Mouse (Mus musculus): Measurements from ENCODE around the gene Brap.
"Not testable (repeated sequence)": the region's sequence is repeated elsewhere in the genome, so short reads cannot be mapped to it uniquely, and the experiment has no call there.

Gene Brap

DNA sequence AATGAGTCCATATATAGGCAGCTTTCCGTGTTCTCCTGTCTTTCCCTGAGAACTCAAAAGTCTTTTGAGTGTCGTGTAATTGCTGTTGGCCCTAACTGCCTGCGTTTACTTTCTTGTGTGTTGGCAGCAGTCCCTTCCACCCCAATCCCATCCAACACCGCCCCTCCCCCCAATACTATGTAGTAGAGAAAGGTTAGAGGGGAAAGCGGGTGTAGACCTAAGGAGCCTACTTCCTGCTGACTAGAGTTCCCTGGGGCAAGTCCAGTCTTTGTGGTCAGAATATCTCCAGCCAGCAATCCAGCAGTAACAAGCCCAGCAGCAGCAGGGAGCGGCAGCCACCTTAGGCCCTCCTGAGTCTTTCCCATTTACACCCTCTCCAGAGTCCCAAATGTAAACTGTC is 8.0 kb downstream of the Brap start:
- CTCF ChIA-PET, result no interaction called here

DNA sequence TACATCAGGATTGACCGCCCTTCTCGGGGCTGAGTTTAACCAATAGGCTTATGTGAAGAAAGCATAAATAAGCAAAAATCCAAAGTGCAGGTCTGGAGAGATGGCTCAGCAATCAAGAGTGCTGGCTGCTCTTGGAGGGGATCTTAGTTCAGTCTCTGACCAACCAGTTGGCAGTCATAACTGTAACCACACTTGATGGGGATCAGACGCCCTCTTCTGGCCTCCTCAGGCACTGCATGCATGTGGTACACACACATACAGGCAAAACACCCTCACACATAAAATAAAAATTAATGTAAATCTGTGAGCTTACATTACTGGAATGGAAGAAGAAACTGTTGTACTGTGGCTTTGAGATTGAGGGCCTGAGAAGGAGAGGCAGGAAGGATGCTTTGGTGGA is 10.0 kb downstream of the Brap start:
- CTCF ChIA-PET, result interaction anchor here (0.7 kb wide), 1 partner anchor 762 kb away, joined by 3 read pairs; no protein-coding TSS in a partner anchor

DNA sequence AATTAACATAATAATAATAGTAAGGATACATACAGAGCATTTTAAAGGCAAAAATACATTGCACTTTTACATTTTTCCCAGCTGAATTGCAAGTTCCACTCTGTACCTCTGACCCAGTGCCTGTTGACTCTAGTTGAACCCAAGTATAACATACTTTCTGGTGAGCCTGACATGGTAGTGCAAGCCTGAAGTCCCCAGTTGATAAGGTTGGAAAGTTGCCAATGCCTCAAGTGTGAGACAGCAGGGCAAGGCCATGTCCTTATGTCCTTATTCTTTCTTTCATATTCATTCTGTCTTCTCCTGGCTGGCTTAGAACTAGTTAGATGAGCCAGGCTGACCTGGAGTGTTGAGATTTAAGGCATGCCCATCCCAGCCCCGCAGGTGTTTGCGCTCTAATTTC is 21.9 kb downstream of the Brap start:
- CTCF ChIA-PET, result no interaction called here

DNA sequence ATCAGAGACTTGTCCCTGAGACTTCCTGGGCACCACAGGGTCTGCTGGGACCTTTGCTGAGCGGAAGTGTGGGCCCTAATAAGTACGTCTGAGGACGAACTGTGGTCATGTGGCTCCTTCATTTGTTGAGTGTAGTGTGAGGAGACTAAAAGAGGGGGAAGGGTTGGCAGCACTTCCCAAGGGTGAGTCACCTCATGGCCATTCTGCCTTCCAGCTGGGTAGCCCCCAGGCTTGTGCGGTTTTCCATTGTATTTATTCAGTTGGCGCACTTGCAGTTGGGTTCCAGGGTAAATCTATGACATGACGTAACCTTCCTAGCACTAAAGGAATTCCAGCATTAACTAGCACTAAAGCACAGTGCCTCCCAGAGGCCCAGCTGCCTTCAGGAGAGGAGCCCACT is 25.1 kb downstream of the Brap start:
- CTCF ChIA-PET, result no interaction called here

DNA sequence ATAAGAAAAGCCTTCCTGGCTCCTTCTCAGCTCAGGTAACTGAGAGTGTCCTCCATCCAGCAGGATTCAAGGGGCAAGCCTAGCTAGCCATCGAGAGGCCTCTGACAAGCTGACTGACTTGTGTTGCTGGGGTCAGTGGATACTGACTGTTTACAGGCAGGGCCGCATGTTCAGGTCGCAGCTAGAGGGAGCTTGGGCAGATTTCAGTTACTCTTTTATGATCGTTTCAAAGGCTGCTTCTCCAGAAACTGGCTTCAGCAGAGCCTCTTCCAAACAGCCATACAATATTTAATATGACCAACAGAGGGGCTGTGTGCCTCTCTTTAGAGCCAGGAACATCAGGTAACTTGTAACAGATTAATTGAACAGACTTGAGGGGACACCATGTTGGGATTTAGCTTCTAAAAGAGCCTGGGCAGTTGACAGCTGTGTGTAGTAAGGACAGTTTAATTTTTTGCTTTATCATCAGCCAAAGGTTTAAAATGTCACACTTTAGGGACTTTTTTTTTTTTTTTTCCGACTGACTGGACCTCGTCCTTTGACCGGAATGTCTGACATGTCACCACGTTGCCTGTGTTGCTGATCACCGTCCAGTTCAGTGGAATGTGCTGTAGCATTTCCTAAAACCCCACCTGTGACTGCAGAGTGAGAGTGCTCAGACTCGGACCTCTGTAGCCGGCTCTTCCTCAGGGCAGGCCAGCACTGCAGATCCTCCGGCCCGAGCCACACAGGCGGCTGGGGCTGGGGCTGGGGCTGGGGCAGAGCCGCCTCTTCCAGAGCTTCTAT is 25.9 kb downstream of the Brap start:
- CTCF ChIA-PET, result no interaction called here

DNA sequence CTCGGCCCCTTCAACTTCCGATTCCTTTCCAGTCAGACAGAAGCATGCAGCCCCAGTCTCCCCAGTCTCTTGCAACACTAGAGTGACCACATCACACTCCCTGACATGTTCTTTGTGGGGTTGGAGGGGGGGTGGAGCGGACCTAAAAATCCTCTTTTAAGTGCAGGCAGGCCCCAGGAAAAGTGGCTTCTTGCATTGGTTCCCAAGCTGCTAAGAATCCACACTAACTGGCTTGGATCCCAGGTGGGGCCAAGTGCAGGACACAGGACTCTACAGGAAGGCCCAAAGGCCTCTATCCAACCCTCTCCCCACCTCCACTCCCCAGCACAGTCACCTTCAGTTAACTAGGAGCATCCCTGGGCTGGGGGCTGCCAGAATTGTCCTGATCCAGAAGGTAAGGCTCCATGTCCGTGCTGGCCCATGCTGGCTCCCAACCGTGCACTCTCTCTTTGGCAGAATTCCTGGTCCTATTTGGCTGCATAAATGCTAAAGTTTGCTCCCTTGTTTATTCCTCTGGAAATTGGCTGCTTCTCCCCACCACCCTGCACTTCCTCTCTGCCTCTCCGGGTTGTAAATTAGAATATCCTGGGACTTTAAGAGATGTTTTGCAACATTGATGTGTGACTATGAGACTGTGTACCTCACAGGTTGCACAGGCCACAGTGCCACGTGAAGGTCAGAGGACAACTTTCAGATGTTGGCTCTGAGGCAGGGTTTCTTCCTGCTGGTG is 30.3 kb downstream of the Brap start:
- CTCF ChIA-PET, result no interaction called here

DNA sequence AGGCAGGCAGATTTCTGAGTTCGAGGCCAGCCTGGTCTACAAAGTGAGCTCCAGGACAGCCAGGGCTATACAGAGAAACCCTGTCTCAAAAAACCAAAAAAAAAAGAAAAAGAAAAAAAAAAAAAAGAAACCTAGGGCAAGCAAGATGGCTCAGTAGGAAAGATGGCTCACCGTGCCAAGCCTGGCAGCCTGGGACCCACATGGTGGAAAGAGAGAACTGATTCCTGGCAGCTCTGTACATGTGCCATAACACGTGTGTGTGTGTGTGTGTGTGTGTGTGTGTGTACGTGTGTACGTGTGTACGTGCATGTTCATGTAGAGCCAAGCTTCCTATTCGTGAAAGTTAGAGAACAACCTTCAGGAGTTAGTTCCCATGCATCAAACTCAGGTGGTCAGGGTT is 31.1 kb downstream of the Brap start:
- CTCF ChIA-PET, result not testable (repeated sequence)

DNA sequence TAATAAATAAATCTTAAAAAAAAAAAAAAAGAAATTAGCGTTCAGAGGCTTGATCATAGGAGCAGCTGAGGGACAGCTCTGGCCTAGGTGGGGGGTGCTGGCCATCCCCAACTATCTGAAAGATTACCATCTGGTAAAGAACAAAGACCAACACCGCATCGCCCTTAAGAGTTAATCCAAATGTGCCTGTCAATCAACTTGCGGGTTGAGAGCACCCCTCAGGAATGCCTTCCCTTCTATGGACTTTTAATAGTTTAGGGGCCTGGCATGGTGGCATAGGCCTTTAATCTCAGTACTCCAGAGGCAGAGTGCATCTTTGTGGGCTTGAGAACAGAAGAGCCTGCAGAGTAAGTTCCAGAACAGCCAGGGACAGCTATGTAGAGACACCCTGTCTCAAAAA is 32.5 kb downstream of the Brap start:
- CTCF ChIA-PET, result no interaction called here

DNA sequence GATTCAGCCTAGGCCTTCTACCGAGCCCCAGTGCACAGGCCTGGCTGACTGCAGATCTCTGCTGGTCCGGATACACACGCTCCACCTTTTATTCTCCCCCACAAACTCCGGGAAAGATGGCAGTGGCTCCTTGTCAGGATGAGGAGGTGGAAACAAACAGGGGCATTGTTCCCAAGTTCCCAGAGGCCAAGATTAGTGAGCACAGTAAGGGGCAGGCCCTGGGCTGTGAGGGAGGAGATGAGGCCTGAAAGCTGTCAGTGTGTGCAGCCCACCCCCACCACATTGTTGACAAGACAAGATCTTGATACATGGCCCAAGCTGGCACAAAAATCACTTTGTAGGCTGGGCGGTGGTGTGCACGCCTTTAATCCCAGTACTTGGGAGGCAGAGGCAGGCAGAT is 36.4 kb downstream of the Brap start:
- CTCF ChIA-PET, result no interaction called here

DNA sequence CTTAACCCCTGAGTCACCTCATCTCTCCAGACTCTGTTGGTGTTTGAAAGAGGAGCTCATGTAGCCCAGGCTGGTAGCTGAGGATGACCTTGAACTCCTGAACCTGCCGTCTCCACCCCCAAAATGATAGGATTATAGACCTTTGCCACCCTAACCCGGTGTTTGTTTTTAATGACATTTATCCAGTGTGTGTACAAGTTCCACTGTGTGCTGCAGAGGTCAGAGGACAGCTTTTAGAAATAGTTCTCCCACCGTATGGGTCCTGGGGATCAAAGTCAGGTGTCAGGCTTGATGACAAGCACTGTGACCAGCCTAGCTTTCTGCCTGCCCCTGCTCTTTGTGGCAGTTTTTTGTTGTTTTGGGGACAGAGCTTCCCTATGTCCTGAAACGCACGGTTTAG is 39.5 kb downstream of the Brap start:
- CTCF ChIA-PET, result no interaction called here

DNA sequence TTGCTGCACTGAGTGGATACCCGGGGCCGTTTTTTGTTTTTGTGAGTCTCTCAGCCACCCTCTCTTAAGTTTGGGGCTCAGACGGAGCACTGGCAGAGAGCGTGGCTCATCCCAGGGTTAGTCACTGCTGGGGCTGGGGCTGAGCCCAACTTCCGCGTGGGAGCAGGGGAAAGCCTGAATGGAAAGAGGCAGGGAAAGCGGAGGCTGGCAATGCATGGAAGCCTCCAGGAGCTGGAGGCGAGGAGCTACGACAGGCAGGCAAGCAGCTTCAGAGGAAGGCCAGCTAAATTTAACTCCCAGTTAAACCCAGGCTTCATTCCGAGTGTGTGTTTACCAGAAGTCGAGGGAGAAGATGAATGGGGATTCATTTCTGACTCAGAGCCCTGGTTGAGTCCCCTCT is 40.1 kb downstream of the Brap start:
- CTCF ChIA-PET, result interaction anchor here (0.7 kb wide), 1 partner anchor 192 kb away, joined by 3 read pairs; no protein-coding TSS in a partner anchor

DNA sequence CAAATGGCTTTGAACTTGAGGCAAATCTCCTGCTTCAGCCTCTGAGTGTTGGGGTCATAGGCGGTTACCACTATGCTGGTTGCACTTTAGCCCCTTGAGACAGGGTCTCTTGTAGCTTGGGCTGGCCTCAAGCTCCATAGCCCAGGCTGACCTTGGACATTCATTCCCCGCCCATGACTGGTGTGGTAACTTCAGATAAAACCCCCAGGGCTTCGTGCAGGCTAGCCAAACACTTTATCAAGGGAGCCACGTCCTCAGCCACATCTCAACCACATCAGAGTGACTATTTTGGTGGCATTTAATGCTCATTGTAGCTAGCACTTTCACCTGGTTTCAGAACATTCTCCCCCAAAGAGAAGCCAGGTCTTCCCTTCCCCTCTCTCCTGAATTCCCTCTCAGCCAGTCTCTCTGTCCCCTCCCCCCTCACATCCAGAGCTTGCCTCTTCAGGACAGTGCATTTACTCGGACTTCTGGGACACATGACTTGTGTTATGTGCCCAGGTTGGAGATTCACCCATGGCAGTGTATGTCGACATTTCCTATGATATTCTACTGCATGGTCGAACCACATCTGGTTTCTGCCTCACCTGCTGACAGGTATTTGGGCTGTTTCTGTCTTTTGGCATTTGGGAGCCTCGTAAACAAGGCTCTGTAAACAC is 40.9 kb downstream of the Brap start:
- CTCF ChIA-PET, result interaction anchor here (0.6 to 0.7 kb wide), 2 partner anchors 38 to 193 kb away, joined by 3 to 8 read pairs; no protein-coding TSS in a partner anchor

DNA sequence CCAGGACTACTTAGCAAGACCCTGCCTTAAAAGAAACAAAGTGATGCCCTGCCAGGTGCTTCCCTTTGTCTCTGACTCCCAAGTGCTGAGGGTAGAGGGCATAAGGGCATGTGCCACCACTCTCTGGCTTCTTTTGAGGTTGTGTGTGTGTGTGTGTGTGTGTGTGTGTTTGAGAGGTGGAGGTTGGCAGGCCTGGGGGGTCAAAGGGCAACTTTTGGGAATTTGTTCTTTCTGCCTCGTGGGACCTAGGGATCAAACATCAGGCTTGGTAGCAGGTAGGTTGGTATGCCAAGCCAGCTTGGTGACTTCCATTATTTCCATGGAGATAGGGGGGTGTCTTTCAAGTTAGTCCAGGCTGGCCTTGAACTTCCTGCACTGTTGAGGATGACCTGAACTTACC is 43.0 kb downstream of the Brap start:
- CTCF ChIA-PET, result no interaction called here

DNA sequence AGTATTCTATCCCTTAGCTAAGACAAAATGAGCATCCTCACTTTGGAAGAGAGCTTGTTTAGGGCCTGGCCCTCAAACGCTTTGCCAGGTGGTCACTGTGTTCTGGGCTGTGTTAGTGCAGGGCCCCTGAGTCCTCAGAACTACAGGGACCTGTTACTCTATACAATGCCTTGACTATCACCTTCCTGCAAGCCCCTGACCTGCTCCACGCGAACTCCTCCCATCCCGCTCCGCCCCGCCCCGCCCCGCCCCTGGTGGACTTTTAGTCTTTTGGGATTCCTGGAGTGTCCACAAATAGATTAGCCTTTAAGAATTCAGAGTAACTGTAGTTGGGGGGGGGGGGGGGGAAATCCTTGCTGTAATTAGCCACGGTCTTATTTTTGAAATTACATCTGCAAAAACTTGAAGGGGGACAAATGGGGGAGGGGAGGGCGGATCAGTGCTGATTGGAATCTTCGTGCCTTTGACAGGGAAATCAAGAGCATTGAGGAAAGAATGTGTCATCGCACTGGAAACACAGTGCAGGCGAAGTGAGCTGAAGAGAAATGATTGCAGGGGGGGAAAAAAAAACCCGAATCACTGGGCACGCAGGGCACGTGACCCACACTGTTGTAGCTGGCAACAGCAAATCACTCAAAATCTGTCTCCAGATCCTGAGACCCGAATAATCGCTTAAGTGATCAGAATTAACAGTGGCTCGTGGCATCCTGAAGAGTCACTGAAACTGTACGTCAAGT is 44.3 kb downstream of the Brap start:
- CTCF ChIA-PET, result no interaction called here

DNA sequence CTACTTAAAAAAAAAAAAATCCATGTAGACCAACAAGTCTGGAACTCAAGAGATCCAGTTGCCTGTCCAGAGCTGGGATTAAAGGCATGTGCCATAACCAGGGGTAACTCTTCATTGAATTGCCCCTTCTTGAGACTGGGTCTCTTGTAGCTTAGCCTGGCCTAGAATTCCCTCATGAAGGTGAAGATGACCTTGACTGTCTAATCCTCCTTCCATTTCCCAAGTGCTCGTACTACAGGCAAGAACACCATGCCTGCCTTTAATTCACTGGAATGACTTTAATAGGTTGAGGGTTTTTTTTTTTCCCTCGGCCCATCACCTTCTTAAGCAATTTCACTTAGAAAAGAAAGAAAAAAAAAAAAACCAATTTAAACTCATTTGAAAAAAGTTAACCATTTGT is 50.0 kb downstream of the Brap start:
- CTCF ChIA-PET, result interaction anchor here (0.6 to 0.9 kb wide), 2 partner anchors 36 to 134 kb away, joined by 3 to 8 read pairs; no protein-coding TSS in a partner anchor

DNA sequence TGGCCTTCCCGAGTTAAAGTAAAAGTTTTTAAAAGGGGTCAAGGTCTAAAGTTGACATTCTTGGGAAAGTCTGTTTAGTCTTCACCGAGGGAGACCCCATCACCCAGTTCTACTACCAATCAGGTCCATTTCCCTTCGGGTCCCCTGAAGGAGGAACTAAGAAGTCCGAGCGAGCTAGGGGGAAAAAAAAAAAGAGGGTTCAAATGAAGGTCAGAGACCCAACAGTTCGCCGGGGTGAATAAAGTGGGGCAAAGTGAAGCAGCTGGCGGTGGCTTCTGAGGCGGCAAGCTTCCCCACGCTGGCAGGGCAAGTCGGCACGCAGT is 50.4 kb downstream of the Brap start:
- CTCF ChIA-PET, result interaction anchor here (0.9 kb wide), 1 partner anchor 36 kb away, joined by 3 read pairs; no protein-coding TSS in a partner anchor

DNA sequence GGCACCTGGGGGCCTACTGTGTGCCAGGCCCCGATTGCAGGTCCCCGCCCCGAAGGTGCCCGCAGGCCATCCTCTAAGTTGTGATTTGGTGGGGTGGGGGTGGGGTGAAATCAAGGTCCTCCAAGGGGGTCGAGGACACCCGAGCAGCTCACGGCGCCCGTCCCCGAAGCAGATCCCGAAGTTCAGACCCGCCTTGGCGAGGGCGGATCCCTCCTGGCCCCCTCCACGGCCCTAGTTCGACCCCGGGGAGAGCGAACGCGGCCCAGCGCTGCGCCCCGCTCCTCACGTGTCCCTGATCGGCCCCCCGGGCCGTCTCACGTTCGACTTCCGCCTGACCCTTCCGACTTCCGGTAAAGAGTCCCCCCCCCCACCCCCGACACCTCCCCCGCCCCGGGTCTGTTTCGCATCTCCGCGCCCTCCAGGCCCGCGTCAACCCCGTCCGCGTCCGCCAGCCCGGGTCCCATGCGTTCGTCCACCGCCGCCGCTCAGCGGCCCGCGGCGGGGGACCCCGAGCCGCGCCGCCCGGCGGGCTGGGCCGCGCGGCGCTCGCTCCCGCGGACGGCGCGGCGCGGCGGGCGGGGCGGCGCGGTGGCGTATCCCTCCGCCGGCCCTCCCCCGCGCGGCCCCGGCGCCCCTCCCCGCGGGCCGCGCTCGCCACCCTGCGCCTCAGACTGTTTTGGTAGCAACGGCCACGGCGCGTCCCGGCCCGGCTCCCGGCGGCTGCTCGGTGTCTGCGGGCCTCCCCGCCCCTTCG is 51.0 kb downstream of the Brap start, which contains the start of gene Atxn2:
Atxn2 (plus strand) TSS at position 164 of the 754 bp plus-strand sequence.
- CTCF ChIA-PET, result interaction anchor here (0.9 kb wide), 1 partner anchor 37 kb away, joined by 3 read pairs; no protein-coding TSS in a partner anchor

DNA sequence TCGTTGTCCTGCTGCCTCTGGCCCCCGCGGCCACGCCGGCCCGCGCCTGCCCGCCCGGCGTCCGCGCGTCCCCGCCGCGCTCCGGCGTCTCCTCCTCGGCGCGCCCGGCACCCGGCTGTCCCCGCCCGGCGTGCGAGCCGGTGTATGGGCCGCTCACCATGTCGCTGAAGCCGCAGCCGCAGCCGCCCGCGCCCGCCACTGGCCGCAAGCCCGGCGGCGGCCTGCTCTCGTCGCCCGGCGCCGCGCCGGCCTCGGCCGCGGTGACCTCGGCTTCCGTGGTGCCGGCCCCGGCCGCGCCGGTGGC is 51.5 kb downstream of the Brap start:
- CTCF ChIA-PET, result no interaction called here

DNA sequence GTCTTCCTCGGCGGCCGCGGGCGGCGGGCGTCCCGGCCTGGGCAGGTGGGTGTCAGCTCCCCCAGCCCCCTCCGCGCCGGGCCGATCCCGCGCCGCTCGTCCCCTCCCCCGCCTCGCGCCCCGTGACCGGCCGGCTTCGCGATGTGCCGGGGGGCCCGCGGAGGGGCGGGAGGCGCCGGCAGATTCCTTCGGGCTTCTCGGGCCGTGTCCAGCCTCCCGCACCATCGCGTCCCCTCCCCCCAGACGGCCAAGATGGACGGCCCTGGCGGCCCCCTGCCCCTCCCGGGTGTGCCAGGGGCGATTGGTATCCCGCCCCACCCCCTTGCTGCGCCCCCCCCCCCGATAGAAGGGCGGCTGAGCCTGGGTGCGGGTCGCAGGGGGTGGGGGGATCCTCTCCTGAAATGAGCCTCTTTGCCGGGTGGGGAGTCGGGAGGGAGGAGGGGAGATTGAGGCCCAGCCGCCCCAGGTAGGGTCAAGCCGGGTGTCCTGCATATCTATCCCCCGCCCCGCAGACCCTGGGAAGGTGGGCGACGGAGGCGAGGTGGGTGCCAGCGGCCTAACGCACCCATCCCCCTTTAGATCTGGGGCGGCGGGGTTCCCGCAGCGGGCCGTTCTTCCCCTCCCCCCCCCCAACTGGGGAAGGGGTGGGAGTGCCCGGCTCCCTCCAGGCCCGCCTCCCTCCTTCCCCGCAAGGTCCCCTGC is 52.0 kb downstream of the Brap start:
- CTCF ChIA-PET, result no interaction called here

DNA sequence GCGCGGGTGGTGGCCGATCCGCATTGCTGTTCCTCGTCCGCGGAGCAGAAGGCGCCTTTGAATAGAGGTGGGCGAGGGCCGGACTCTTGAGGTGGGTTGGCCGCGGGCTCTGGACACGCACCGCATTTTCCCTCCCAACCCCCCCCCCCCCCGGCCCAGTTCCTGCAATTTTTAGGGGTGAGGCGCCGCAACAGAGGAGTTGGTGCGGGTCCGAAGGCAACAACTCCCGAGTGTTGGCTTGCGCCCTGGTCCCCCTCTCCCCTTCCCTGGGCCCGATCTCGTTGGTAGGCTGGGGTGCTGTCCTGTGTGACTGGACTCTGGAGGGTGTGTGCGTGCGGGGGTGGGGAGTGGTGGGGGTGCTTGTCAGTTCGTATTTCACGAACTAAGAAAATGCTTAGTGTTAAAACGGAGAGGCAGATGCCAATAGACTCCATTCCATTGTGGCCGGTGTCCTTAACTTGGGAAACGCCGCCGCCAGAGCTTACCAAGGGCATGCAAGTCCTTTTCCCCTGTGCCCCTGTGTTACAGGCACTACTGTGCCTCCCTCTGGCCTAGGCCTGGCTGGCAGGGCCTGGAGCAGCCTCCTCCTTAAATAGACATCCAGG is 52.7 kb downstream of the Brap start:
- CTCF ChIA-PET, result no interaction called here

All from spleen, embryonic (tissue).